Mouse (Mus musculus): Measurements from ENCODE around the gene Robo1.

DNA sequence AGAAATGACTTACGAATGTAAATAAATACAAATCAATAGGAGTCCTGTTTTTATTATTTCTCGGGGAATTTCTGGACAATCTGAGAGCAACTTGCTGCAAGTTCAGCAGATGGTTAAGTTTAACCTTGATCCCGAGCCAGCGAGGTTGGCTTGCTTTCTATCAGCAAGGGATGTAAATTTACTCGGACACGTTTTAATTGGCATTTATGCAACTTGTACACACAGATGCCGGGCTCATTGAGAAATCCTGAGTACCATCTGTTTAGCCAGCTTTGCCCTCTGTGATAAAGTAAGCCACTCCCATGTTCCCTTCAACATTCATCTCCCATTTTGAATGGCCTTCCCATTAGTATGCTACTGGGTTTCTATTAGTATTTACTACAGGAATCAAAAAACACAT lies 580.0 kb downstream of the Robo1 start:
- TF ChIP-seq CTCF (IDR thresholded peaks at IDR 0.05; ENCODE audit: low read depth) (no peak), EP300 (optimal IDR thresholded peaks at IDR 0.05) (no peak)
